Mouse (Mus musculus): ENCODE data around the gene Acsf2.

DNA sequence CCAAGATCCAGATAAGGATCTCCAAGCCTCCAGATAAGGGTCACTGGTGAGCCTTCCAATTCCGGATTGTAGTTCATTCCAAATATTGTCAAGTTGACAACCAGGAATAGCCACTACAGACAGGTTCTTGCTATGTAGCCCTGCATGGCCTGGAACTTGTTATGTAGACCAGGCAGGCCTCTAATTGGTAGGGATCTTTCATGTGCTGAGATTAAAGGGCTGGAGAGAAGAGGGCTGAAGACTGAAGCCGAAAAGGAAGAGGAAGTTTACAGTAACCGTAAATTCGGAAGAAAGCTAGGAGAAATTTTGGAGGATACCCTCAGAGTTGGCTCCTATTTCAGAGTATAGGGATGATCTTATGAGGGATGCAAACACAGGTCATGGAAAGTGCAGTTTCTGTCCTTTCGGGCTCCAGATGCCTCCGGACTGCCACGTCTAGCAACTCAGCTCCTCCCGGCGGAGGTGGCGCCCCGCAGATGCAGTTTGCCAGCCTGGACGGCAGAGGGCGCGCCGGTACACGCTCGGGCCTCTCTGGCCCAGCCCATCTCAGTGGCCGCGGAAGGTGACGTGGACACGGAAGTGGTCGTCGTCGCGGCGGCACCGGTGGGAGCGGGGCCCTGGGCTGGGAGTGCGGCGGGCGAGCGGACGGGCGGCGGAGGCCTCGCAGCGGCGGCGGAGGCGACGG is 27.7 kb upstream of the Acsf2 start, which contains the start of gene Lrrc59:
- TF ChIP-seq POLR2A (IDR thresholded peaks at IDR 0.05; ENCODE audit: low read depth, low read length) (peak; percentile 66), CTCF (IDR thresholded peaks at IDR 0.05; ENCODE audit: extremely low read depth, insufficient read length, insufficient replicate concordance, low read depth, low read length) (peak; percentile 85)
